Mouse (Mus musculus): ENCODE results near the gene Tex26. TPM values are rescaled to one million over a fixed set of nuclear protein-coding genes. Genes with fewer than 3 reads are reported as not detected.

The Tex26 gene
- polyA plus RNA-seq, 1 experiment = not detected

DNA sequence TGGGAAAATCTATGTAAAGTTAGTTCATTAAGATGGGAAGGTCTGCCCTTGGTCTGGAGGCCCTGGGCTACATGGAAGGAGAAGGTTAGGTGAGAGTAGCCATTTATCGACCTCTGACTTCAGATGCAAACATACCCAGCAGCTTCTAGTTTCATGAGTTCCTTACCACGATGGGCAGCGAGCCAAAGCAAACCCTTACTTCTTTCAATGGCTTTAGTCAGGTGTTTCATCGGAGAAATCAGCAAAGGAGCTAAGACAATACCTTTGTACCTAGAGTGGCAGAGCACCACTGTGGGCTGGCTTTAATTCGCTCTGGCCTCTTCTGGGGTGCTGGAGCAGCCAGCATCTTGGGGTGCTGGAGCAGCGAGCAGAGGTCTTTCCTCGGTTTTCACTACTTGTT, 5.8 kb upstream of the Tex26 start:
- Histone ChIP-seq H3K4me3 (ENCODE audit: low read depth, low read length) (peak overlapping the region; percentile 46), H3K27me3 (ENCODE audit: control insufficient read depth, insufficient read depth, low read length) (no peaks in the 10 kb centered on the region), H3K36me3 (ENCODE audit: control insufficient read depth, insufficient read depth, low read length) (no peaks in the 10 kb centered on the region), H3K27ac (ENCODE audit: insufficient read depth, low read depth, low read length) (peak overlapping the region; percentile 75), H3K4me1 (ENCODE audit: control insufficient read depth, insufficient read depth, insufficient read length, low read length) (peaks cover 10% of the 10 kb centered on the region; the same call in 1 of the 2 replicates)
- WGBS = 19% methylated on average over 7 of the region's 7 CpGs
- TF ChIP-seq POLR2A (IDR thresholded peaks at IDR 0.05; ENCODE audit: low read depth, low read length) (no peak), CTCF (IDR thresholded peaks at IDR 0.05; ENCODE audit: extremely low read depth, insufficient read length, insufficient replicate concordance, low read depth, low read length) (no peak)

GRCm38 (mm10) chr5:149434141-149434690, 5.2 kb upstream of the Tex26 start:
- peak overlapping the region; percentile 78 for H3K27ac ChIP-seq (ENCODE audit: insufficient read depth, low read depth, low read length)
- H3K27me3 ChIP-seq (ENCODE audit: control insufficient read depth, insufficient read depth, low read length) = no peaks in the 10 kb centered on the region
- no peaks in the 10 kb centered on the region for H3K36me3 ChIP-seq (ENCODE audit: control insufficient read depth, insufficient read depth, low read length)
- TF ChIP-seq POLR2A (IDR thresholded peaks at IDR 0.05; ENCODE audit: low read depth, low read length) (no peak), CTCF (IDR thresholded peaks at IDR 0.05; ENCODE audit: extremely low read depth, insufficient read length, insufficient replicate concordance, low read depth, low read length) (no peak)
- H3K4me1 ChIP-seq (ENCODE audit: control insufficient read depth, insufficient read depth, insufficient read length, low read length) = peaks cover 6% of the 10 kb centered on the region; the same call in 1 of the 2 replicates
- WGBS = 6% methylated on average over 9 of the region's 9 CpGs
- H3K4me3 ChIP-seq (ENCODE audit: low read depth, low read length) = 0 out of 2 replicates have a peak overlapping the region, but pooled peaks have one; percentile 1

- peaks cover 8% of the 10 kb centered on the region for H3K4me1 ChIP-seq (ENCODE audit: control insufficient read depth, insufficient read depth, insufficient read length, low read length)
- WGBS = 80% methylated on average over 3 of the region's 3 CpGs
- no peaks in the 10 kb centered on the region for H3K36me3 ChIP-seq (ENCODE audit: control insufficient read depth, insufficient read depth, low read length)
- peaks cover 4% of the 10 kb centered on the region; the same call in 1 of the 2 replicates for H3K27me3 ChIP-seq (ENCODE audit: control insufficient read depth, insufficient read depth, low read length)
- no peak overlapping the region for H3K4me3 ChIP-seq (ENCODE audit: low read depth, low read length)
- TF ChIP-seq CTCF (IDR thresholded peaks at IDR 0.05; ENCODE audit: extremely low read depth, insufficient read length, insufficient replicate concordance, low read depth, low read length) (no peak), POLR2A (IDR thresholded peaks at IDR 0.05; ENCODE audit: low read depth, low read length) (no peak)
- no peak overlapping the region for H3K27ac ChIP-seq (ENCODE audit: insufficient read depth, low read depth, low read length)
Measured at GRCm38 (mm10) chr5:149436541-149436940, 2.9 kb upstream of the Tex26 start.

- peaks cover 8% of the 10 kb centered on the region for H3K4me1 ChIP-seq (ENCODE audit: control insufficient read depth, insufficient read depth, insufficient read length, low read length)
- no peak overlapping the region for H3K27ac ChIP-seq (ENCODE audit: insufficient read depth, low read depth, low read length)
- no peaks in the 10 kb centered on the region for H3K36me3 ChIP-seq (ENCODE audit: control insufficient read depth, insufficient read depth, low read length)
- peaks cover 4% of the 10 kb centered on the region; the same call in 1 of the 2 replicates for H3K27me3 ChIP-seq (ENCODE audit: control insufficient read depth, insufficient read depth, low read length)
- WGBS = 56% methylated on average over 6 of the region's 6 CpGs
- no peak overlapping the region for H3K4me3 ChIP-seq (ENCODE audit: low read depth, low read length)
- TF ChIP-seq POLR2A (IDR thresholded peaks at IDR 0.05; ENCODE audit: low read depth, low read length) (no peak), CTCF (IDR thresholded peaks at IDR 0.05; ENCODE audit: extremely low read depth, insufficient read length, insufficient replicate concordance, low read depth, low read length) (no peak)
Measured at GRCm38 (mm10) chr5:149437150-149437549, 2.3 kb upstream of the Tex26 start.

DNA sequence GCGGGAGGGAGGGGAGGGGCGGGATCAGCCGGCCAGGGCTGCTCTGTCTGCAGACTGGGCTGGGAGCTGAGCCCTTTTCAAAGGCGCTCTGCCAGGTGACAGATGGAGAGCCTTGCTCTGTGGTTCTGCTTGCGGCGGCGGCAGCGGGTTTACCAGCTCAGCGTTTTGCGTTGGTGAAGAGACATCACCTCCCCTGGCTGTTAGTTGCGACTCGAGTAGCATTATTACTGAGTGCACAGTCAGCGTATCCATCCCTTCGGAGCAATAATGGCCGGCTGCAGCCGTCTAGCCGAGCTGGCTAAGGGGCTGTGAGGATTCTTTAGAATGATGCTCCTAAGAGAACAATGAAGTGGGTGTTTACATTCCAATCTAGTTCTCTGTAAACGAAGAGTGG, 717 bp downstream of the Tex26 start:
- Histone ChIP-seq H3K36me3 (ENCODE audit: control insufficient read depth, insufficient read depth, low read length) (no peaks in the 10 kb centered on the region), H3K4me3 (ENCODE audit: low read depth, low read length) (peak overlapping the region; percentile 44), H3K4me1 (ENCODE audit: control insufficient read depth, insufficient read depth, insufficient read length, low read length) (peaks cover 3% of the 10 kb centered on the region), H3K27me3 (ENCODE audit: control insufficient read depth, insufficient read depth, low read length) (peaks cover 4% of the 10 kb centered on the region; the same call in 1 of the 2 replicates), H3K27ac (ENCODE audit: insufficient read depth, low read depth, low read length) (no peak overlapping the region)
- TF ChIP-seq POLR2A (IDR thresholded peaks at IDR 0.05; ENCODE audit: low read depth, low read length) (no peak), CTCF (IDR thresholded peaks at IDR 0.05; ENCODE audit: extremely low read depth, insufficient read length, insufficient replicate concordance, low read depth, low read length) (no peak)
- WGBS = 2% methylated on average over 18 of the region's 18 CpGs

- Histone ChIP-seq H3K27me3 (ENCODE audit: control insufficient read depth, insufficient read depth, low read length) (peaks cover 4% of the 10 kb centered on the region; the same call in 1 of the 2 replicates), H3K4me3 (ENCODE audit: low read depth, low read length) (no peak overlapping the region), H3K36me3 (ENCODE audit: control insufficient read depth, insufficient read depth, low read length) (no peaks in the 10 kb centered on the region), H3K27ac (ENCODE audit: insufficient read depth, low read depth, low read length) (no peak overlapping the region), H3K4me1 (ENCODE audit: control insufficient read depth, insufficient read depth, insufficient read length, low read length) (peaks cover 3% of the 10 kb centered on the region)
- TF ChIP-seq POLR2A (IDR thresholded peaks at IDR 0.05; ENCODE audit: low read depth, low read length) (no peak), CTCF (IDR thresholded peaks at IDR 0.05; ENCODE audit: extremely low read depth, insufficient read length, insufficient replicate concordance, low read depth, low read length) (no peak)
- 62% methylated on average over 14 of the region's 14 CpGs for WGBS
Measured at GRCm38 (mm10) chr5:149441646-149442276, 2.3 kb downstream of the Tex26 start.

GRCm38 (mm10) chr5:149442277-149442660, 2.8 kb downstream of the Tex26 start:
- 70% methylated on average over 15 of the region's 15 CpGs for WGBS
- H3K27me3 ChIP-seq (ENCODE audit: control insufficient read depth, insufficient read depth, low read length) = peaks cover 4% of the 10 kb centered on the region; the same call in 1 of the 2 replicates
- no peak overlapping the region for H3K27ac ChIP-seq (ENCODE audit: insufficient read depth, low read depth, low read length)
- no peaks in the 10 kb centered on the region for H3K36me3 ChIP-seq (ENCODE audit: control insufficient read depth, insufficient read depth, low read length)
- peaks cover 3% of the 10 kb centered on the region for H3K4me1 ChIP-seq (ENCODE audit: control insufficient read depth, insufficient read depth, insufficient read length, low read length)
- no peak overlapping the region for H3K4me3 ChIP-seq (ENCODE audit: low read depth, low read length)
- no peak for TF ChIP-seq CTCF (IDR thresholded peaks at IDR 0.05; ENCODE audit: extremely low read depth, insufficient read length, insufficient replicate concordance, low read depth, low read length)
- no peak for TF ChIP-seq POLR2A (IDR thresholded peaks at IDR 0.05; ENCODE audit: low read depth, low read length)
